Mouse (Mus musculus) neural tube, embryonic 15.5 days (tissue): ENCODE measurements around the gene Uap1. TPM values are rescaled to one million over a fixed set of nuclear protein-coding genes. Genes with fewer than 3 reads are reported as not detected.

ENCODE experiments used
- ATAC-seq: fragments of 200-750 bp; cut with Nextera tagmentation; 2 replicates; pipeline ENCODE4 v1.8.0; 2017; ENCODE audit warnings: mild to moderate bottlenecking, moderate TSS enrichment, moderate library complexity; ENCODE audit not compliant: low FRiP score
- H3K27ac ChIP-seq: fragments of 300-500 bp; sonication (generic); replicated peaks from 2 replicates; pipeline ENCODE4 v1.5.1; 2015; ENCODE audit warnings: mild to moderate bottlenecking, inconsistent platforms
- H3K27me3 ChIP-seq: fragments of 300-500 bp; sonication (generic); replicated peaks from 2 replicates; pipeline ENCODE4 v1.6.1; 2015; ENCODE audit warnings: inconsistent platforms
- H3K36me3 ChIP-seq: fragments of 300-500 bp; sonication (generic); 2 replicates; pipeline ENCODE4 v1.6.1; 2015; ENCODE audit warnings: inconsistent platforms
- H3K4me1 ChIP-seq: fragments of 300-500 bp; sonication (generic); 2 replicates; pipeline ENCODE4 v1.6.1; 2015; ENCODE audit warnings: inconsistent platforms
- H3K4me2 ChIP-seq: fragments of 300-500 bp; sonication (generic); 2 replicates; pipeline ENCODE4 v1.6.1; 2015; ENCODE audit warnings: inconsistent platforms, mild to moderate bottlenecking, moderate library complexity
- H3K4me3 ChIP-seq: fragments of 300-500 bp; sonication (generic); replicated peaks from 2 replicates; pipeline ENCODE4 v1.5.1; 2015; ENCODE audit warnings: mild to moderate bottlenecking, inconsistent platforms
- H3K9ac ChIP-seq: fragments of 300-500 bp; sonication (generic); replicated peaks from 2 replicates; pipeline ENCODE4 v1.6.1; 2015; ENCODE audit warnings: mild to moderate bottlenecking, inconsistent platforms
- H3K9me3 ChIP-seq: fragments of 300-500 bp; sonication (generic); replicated peaks from 2 replicates; pipeline ENCODE4 v1.6.1; 2016; ENCODE audit warnings: inconsistent platforms
- whole genome bisulfite sequencing: fragments of 180-500 bp; shearing (Covaris S2); methylation state at CpG from one replicate; pipeline ENCODE4 v1.1.7; 2015; ENCODE audit warnings: mixed read lengths; 5-methylcytosine and 5-hydroxymethylcytosine counted together
- polyA plus RNA-seq: library from polyadenylated mRNA; unstranded; fragments of >200 nt; fragmentation: Nextera tagmentation; extraction: Ambion mirVana; gene quantifications from 2 replicates; pipeline ENCODE4 v1.2.1, GENCODE M21; 2015

Uap1 gene
- polyA plus RNA-seq, 1 experiment from 2014 or later, result 65.5 TPM

GRCm38 (mm10) chr1:170191925-170192324, 17.2 kb upstream of the Uap1 start:
- Histone ChIP-seq H3K27me3 (no peaks in the 10 kb centered on the region), H3K4me2 (no peak overlapping the region), H3K4me1 (no peaks in the 10 kb centered on the region), H3K27ac (no peak overlapping the region), H3K9me3 (no peaks in the 10 kb centered on the region), H3K4me3 (no peak overlapping the region), H3K36me3 (peaks cover 38% of the 10 kb centered on the region), H3K9ac (no peak overlapping the region)
- WGBS, result 94% methylated on average over 1 of the region's 1 CpGs
- no peak for ATAC-seq

GRCm38 (mm10) chr1:170190225-170190624, 15.5 kb upstream of the Uap1 start:
- H3K9ac ChIP-seq, result no peak overlapping the region
- peaks cover 30% of the 10 kb centered on the region for H3K36me3 ChIP-seq
- H3K4me3 ChIP-seq, result no peak overlapping the region
- H3K4me1 ChIP-seq, result no peaks in the 10 kb centered on the region
- WGBS, result 89% methylated on average over 4 of the region's 4 CpGs
- no peak overlapping the region for H3K4me2 ChIP-seq
- H3K9me3 ChIP-seq, result no peaks in the 10 kb centered on the region
- H3K27ac ChIP-seq, result no peak overlapping the region
- no peak for ATAC-seq
- no peaks in the 10 kb centered on the region for H3K27me3 ChIP-seq

GRCm38 (mm10) chr1:170188601-170189000, 13.8 kb upstream of the Uap1 start:
- WGBS, result 72% methylated on average over 11 of the region's 11 CpGs
- Histone ChIP-seq H3K27me3 (no peaks in the 10 kb centered on the region), H3K4me3 (no peak overlapping the region), H3K9ac (no peak overlapping the region), H3K9me3 (no peaks in the 10 kb centered on the region), H3K36me3 (peaks cover 15% of the 10 kb centered on the region), H3K27ac (no peak overlapping the region), H3K4me1 (no peaks in the 10 kb centered on the region), H3K4me2 (no peak overlapping the region)
- no peak for ATAC-seq

- 90% methylated on average over 5 of the region's 5 CpGs for WGBS
These were observed 11.8 kb upstream of the Uap1 start for GRCm38 (mm10) chr1:170186531-170186930.

GRCm38 (mm10) chr1:170185137-170185536, 10.4 kb upstream of the Uap1 start:
- H3K4me1 ChIP-seq, result no peaks in the 10 kb centered on the region
- H3K9me3 ChIP-seq, result no peaks in the 10 kb centered on the region
- ATAC-seq, result no peak
- WGBS, result 93% methylated on average over 3 of the region's 3 CpGs
- no peaks in the 10 kb centered on the region for H3K36me3 ChIP-seq
- no peak overlapping the region for H3K4me3 ChIP-seq
- H3K27me3 ChIP-seq, result no peaks in the 10 kb centered on the region
- H3K4me2 ChIP-seq, result no peak overlapping the region
- no peak overlapping the region for H3K9ac ChIP-seq
- H3K27ac ChIP-seq, result no peak overlapping the region

More at GRCm38 (mm10) chr1:170186531-170186930, 11.8 kb upstream of the Uap1 start:
- Histone ChIP-seq H3K9me3 (no peaks in the 10 kb centered on the region), H3K4me3 (no peak overlapping the region), H3K9ac (no peak overlapping the region), H3K27ac (no peak overlapping the region), H3K27me3 (no peaks in the 10 kb centered on the region), H3K4me1 (no peaks in the 10 kb centered on the region), H3K36me3 (0 out of 2 replicates have a peak, but pooled peaks cover 3% of the 10 kb centered on the region), H3K4me2 (no peak overlapping the region)
- no peak for ATAC-seq

GRCm38 (mm10) chr1:170182706-170183105, 7.9 kb upstream of the Uap1 start:
- no peak overlapping the region for H3K9ac ChIP-seq
- no peak overlapping the region for H3K4me3 ChIP-seq
- no peaks in the 10 kb centered on the region for H3K36me3 ChIP-seq
- ATAC-seq, result no peak
- no peaks in the 10 kb centered on the region for H3K27me3 ChIP-seq
- H3K9me3 ChIP-seq, result no peaks in the 10 kb centered on the region
- H3K4me2 ChIP-seq, result no peak overlapping the region
- no peak overlapping the region for H3K27ac ChIP-seq
- H3K4me1 ChIP-seq, result no peaks in the 10 kb centered on the region

GRCm38 (mm10) chr1:170176661-170177239, 2.0 kb upstream of the Uap1 start:
- H3K27ac ChIP-seq, result no peak overlapping the region
- no peak overlapping the region for H3K4me3 ChIP-seq
- peaks cover 22% of the 10 kb centered on the region for H3K4me1 ChIP-seq
- ATAC-seq, result no peak
- no peak overlapping the region for H3K9ac ChIP-seq
- no peaks in the 10 kb centered on the region for H3K36me3 ChIP-seq
- no peaks in the 10 kb centered on the region for H3K27me3 ChIP-seq
- WGBS, result 85% methylated on average over 8 of the region's 8 CpGs
- no peaks in the 10 kb centered on the region for H3K9me3 ChIP-seq
- H3K4me2 ChIP-seq, result no peak overlapping the region

- Histone ChIP-seq H3K9me3 (no peaks in the 10 kb centered on the region), H3K27me3 (no peaks in the 10 kb centered on the region), H3K27ac (0 out of 2 replicates have a peak overlapping the region, but pooled peaks have one; percentile 34), H3K9ac (no peak overlapping the region), H3K4me2 (peak overlapping the region; percentile 64), H3K4me3 (no peak overlapping the region), H3K36me3 (no peaks in the 10 kb centered on the region), H3K4me1 (peaks cover 22% of the 10 kb centered on the region)
- 57% methylated on average over 6 of the region's 6 CpGs for WGBS
- ATAC-seq, result no peak
These were observed 1.1 kb upstream of the Uap1 start for GRCm38 (mm10) chr1:170175848-170176247.

GRCm38 (mm10) chr1:170173991-170174813, 555 bp downstream of the Uap1 start:
- Histone ChIP-seq H3K4me1 (peaks cover 22% of the 10 kb centered on the region), H3K27me3 (no peaks in the 10 kb centered on the region), H3K9me3 (no peaks in the 10 kb centered on the region), H3K27ac (peak overlapping the region; percentile 92), H3K4me2 (peak overlapping the region; percentile 64), H3K4me3 (peak overlapping the region; percentile 87), H3K9ac (peak overlapping the region; percentile 89), H3K36me3 (no peaks in the 10 kb centered on the region)
- ATAC-seq, result peak; percentile 84
- WGBS, result 1% methylated on average over 50 of the region's 50 CpGs

- H3K9me3 ChIP-seq, result no peaks in the 10 kb centered on the region
- no peak overlapping the region for H3K4me3 ChIP-seq
- WGBS, result 84% methylated on average over 6 of the region's 6 CpGs
- ATAC-seq, result no peak
- peaks cover 16% of the 10 kb centered on the region for H3K36me3 ChIP-seq
- H3K27ac ChIP-seq, result no peak overlapping the region
- H3K27me3 ChIP-seq, result no peaks in the 10 kb centered on the region
- H3K9ac ChIP-seq, result no peak overlapping the region
- H3K4me2 ChIP-seq, result no peak overlapping the region
- peaks cover 3% of the 10 kb centered on the region; the same call in 1 of the 2 replicates for H3K4me1 ChIP-seq
These were observed 7.0 kb downstream of the Uap1 start for GRCm38 (mm10) chr1:170167781-170168180.

- ATAC-seq, result no peak
- WGBS, result 91% methylated on average over 3 of the region's 3 CpGs
These were observed 9.8 kb downstream of the Uap1 start for GRCm38 (mm10) chr1:170164913-170165312.

GRCm38 (mm10) chr1:170164053-170164614, 10.6 kb downstream of the Uap1 start:
- no peak overlapping the region for H3K4me3 ChIP-seq
- no peak overlapping the region for H3K4me2 ChIP-seq
- no peak overlapping the region for H3K9ac ChIP-seq
- H3K9me3 ChIP-seq, result no peaks in the 10 kb centered on the region
- no peak for ATAC-seq
- no peak overlapping the region for H3K27ac ChIP-seq
- H3K27me3 ChIP-seq, result no peaks in the 10 kb centered on the region
- H3K4me1 ChIP-seq, result peaks cover 7% of the 10 kb centered on the region; the same call in 1 of the 2 replicates
- H3K36me3 ChIP-seq, result peaks cover 26% of the 10 kb centered on the region
- 88% methylated on average over 2 of the region's 2 CpGs for WGBS

More at GRCm38 (mm10) chr1:170164913-170165312, 9.8 kb downstream of the Uap1 start:
- no peak overlapping the region for H3K4me2 ChIP-seq
- no peaks in the 10 kb centered on the region for H3K9me3 ChIP-seq
- no peak overlapping the region for H3K9ac ChIP-seq
- no peak overlapping the region for H3K4me3 ChIP-seq
- H3K27ac ChIP-seq, result no peak overlapping the region
- no peaks in the 10 kb centered on the region for H3K27me3 ChIP-seq
- H3K36me3 ChIP-seq, result peaks cover 26% of the 10 kb centered on the region
- peaks cover 7% of the 10 kb centered on the region; the same call in 1 of the 2 replicates for H3K4me1 ChIP-seq
